18 mouse cellular contexts compared by ENCODE assay signal in genomic region chr6:119008638-119009166, GRCm38 (mm10).
"Had no signal": no experiment of that assay in that cellular context is flagged by ENCODE, and none has a peak within 500 bp of the region (broad histone marks: within the 10 kb centered on the region; RNA-seq: fewer than 3 reads in every experiment).

No protein-coding gene starts in this region.

- DNase-seq: kidney, adult 11 months; kidney, adult 8-10 months; kidney, postnatal 10 days; kidney, postnatal 36 days; layer of hippocampus, postnatal 36 days; lung, adult 2 months; right cerebral cortex, postnatal 14 days; right cerebral cortex, postnatal 4 days; thymus, adult 18-20 months; thymus, postnatal 36 days had no signal

- H3K9me3 ChIP-seq: intestine, embryonic 15.5 days; kidney, embryonic 15.5 days; megakaryocyte, embryonic 14.5 days; midbrain, embryonic 10.5 days; midbrain, embryonic 13.5 days had no signal

- H3K4me1 ChIP-seq: intestine, embryonic 15.5 days; kidney, embryonic 15.5 days had no signal

- H3K27ac ChIP-seq: intestine, embryonic 15.5 days; kidney, embryonic 15.5 days; left cerebral cortex, adult 2 months; liver, embryonic 14.5 days; midbrain, embryonic 10.5 days; midbrain, embryonic 13.5 days; stomach, postnatal 0 days had no signal

- ATAC-seq: intestine, embryonic 15.5 days; midbrain, embryonic 13.5 days had no signal

- H3K36me3 ChIP-seq: intestine, embryonic 15.5 days; kidney, embryonic 15.5 days; midbrain, embryonic 10.5 days; midbrain, embryonic 13.5 days had no signal

- H3K4me3 ChIP-seq: intestine, embryonic 15.5 days; kidney, embryonic 15.5 days; left cerebral cortex, adult 2 months; megakaryocyte, embryonic 14.5 days; midbrain, embryonic 10.5 days; midbrain, embryonic 13.5 days had no signal

- H3K4me2 ChIP-seq: intestine, embryonic 15.5 days; kidney, embryonic 15.5 days; midbrain, embryonic 13.5 days had no signal

- H3K9ac ChIP-seq: intestine, embryonic 15.5 days; kidney, embryonic 15.5 days; liver, embryonic 14.5 days; midbrain, embryonic 13.5 days had no signal

- H3K27me3 ChIP-seq: intestine, embryonic 15.5 days; kidney, embryonic 15.5 days; midbrain, embryonic 13.5 days had no signal
